Mouse (Mus musculus): Measurements from ENCODE around the gene Zfp488.

Zfp488 gene

DNA sequence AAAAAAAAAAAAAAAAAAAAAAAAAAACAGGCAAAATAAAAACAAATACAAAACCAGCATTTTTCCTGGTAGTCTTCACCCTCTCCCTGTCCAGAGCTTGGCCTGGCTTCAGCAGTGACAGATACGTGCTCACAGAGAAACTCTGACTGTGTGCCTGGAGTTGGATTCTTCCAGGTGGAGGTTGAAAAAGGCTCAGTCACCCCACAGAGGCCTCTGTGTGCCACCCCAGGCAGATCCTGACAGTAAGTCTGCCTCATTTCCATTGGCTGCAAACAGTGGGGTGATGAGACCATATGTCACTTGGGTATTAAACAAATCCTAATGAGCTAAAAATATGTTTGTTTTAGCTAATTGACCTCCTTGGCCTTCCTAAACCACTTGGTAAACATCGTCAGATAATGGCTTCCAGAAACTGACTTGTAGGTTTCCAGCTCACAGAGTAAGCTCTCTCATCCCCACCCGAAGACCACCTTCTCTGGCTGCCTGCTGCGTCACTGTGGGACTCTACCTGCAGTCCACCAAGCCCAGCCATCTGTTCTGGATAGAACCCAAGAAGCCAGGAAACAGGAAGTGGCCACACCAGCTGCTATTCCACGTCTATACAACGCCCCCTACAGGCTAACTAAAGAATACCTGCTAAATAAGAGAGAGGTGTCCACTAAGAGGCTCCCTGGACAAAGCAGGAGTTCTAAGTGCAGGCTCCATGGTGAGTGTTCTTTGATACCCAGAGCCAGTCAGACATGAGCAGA, 26.2 kb downstream of the Zfp488 start:
- DNase-seq (ENCODE audit: low spot score in 2 of 2), result no peak

DNA sequence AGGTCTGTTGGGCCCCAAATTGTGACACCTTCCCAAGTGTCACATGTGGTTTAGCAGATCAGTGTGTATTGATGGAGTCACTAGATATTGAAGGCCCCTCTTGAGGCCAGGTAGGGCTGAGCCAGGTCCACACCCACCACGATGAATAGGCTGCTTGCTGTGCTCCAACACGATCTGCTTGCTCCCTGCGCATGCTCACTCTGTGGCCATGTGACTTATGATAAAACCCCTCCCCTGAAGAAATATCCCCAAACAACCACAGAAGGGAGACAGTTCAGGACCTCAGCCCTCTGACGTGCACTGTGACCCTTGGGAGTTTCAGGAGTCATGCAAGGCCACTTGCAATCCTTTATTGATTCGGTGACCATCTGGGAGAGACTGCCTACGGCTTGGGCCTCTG, 32.4 kb downstream of the Zfp488 start:
- no peak for DNase-seq (ENCODE audit: low spot score in 2 of 2)

DNA sequence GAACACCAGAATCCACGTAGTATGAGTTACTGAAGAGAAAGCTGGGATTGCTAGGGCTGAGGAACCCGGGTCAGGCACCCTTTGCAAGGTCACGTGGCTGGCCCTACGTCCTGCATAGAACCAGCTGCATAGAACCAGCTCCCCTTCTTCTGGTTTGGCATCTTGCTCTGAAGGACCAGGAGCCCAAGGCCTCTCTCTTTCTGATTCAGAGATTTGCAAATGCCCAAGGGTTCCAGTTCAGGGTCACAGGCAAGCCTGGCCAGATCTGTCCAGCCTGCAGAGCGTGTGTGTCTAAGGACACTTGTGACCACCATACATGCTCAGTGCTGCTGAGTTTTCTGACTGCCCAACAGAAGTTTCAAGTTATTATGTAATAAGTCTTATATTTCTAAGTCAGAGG, 36.3 kb downstream of the Zfp488 start:
- DNase-seq (ENCODE audit: low spot score in 2 of 2), result no peak

DNA sequence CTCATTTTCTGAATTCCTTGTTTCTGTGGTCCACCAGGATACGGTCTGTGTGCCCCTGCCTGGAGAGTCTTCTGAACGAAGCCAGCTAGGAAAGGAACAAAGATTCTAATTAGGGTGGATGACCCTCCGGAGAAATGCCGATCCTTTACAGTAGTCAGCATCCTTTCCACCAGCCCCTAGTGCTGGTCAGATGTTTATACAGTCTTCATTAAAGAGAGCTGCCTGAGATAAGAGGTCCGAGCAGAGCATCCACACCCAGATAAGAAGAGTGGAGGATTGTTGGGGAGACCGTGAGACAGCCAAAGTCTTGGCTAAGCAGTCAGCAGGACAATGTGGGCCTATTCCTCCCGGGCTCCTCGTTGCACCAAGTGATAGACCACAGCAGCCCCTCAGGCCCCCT, 37.8 kb downstream of the Zfp488 start, which contains the start of gene Gdf2:
TSS of gene Gdf2 (plus strand) at position 301 of the 400 bp plus-strand sequence.
- no peak for DNase-seq (ENCODE audit: low spot score in 2 of 2)

DNA sequence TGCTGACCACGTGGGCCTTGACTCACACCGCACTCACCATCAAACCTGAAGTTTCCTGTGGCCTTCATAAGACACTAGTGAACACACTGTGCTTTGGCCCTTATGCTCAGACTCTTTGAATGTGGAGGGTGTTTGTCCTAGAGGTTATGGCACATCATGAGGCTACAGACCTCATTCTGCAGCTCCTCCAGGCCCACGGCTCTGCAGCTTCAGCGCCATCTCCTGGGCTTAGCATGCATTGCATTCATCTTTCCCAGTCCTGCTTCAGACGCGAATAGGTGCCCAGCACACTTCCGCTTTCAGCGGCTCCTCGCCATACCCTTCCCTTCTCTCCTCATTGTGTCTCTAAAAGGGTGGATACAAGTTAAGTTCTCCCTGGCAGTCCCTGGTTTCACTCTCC, 39.4 kb downstream of the Zfp488 start:
- no peak for DNase-seq (ENCODE audit: low spot score in 2 of 2)

DNA sequence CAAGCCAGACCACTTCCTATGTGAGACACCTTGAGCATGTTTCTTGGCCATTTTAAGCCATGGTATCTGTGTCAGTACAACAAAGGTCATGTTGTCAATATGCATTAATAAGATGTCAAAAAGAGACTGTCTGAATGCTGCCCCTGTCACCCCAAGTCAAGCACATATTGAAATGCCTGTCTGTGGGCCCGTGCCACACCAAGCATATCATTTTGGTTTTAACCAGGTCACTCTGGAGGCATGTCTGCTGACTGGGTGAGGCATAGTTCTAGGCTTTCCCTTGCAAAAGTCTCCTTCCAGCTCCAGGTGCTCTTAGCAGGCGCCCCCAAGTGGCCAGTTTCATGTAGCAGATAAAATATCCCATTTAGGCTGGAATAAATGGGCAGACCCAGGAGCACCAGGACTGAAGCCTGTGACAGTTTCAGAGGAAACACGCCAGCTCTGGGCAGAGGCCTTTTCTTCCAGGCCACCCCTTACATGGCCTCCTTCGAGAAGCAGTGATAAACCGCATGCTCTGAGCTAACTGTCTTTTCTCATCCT, 44.7 kb downstream of the Zfp488 start:
- no peak for DNase-seq (ENCODE audit: low spot score in 2 of 2)

DNA sequence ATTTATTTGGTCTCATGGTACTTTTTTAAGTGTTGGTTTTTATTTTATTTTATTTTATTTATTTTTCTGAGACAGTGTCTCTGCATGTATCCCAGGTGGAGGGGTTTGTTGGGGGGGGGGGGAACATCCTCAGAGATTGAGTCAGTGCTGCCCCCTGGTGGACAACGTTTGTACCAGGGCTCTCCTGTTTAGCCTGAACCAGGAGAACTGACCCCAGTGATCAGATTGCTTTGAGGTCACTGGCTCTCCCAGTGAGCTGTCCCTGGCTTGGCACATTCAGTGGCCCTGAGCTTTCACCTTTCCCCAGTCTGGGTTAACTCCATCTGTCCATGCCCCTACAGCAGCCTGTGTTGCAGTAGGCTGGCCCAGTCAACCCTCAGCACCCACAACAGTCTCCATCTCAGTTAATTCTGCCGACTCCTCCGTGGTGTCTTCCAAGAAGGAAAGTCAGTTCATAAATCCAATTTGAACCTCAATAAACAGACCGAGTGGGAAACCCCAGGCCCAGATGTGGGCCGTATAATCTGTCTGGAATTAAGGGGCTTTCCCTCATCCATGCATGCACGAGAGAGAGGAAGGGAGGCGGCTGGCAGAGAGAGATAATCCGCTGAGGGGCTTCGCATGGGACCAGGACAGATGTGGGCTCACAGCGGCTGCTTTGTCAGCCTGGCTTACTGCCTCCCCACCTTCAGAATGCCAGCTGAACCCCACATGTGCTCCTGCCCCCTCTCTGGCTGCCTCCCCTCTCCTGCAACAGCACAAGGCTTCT, 45.4 kb downstream of the Zfp488 start:
- no peak for DNase-seq (ENCODE audit: low spot score in 2 of 2)

DNA sequence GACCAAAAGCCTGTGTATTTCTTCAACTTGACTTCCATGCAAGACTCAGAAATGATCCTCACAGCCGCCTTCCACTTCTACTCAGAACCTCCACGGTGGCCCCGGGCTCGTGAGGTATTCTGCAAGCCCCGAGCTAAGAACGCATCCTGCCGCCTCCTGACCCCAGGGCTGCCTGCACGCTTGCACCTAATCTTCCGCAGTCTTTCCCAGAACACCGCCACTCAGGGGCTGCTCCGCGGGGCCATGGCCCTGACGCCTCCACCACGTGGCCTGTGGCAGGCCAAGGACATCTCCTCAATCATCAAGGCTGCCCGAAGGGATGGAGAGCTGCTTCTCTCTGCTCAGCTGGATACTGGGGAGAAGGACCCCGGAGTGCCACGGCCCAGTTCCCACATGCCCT, 46.7 kb downstream of the Zfp488 start:
- no peak for DNase-seq (ENCODE audit: low spot score in 2 of 2)

DNA sequence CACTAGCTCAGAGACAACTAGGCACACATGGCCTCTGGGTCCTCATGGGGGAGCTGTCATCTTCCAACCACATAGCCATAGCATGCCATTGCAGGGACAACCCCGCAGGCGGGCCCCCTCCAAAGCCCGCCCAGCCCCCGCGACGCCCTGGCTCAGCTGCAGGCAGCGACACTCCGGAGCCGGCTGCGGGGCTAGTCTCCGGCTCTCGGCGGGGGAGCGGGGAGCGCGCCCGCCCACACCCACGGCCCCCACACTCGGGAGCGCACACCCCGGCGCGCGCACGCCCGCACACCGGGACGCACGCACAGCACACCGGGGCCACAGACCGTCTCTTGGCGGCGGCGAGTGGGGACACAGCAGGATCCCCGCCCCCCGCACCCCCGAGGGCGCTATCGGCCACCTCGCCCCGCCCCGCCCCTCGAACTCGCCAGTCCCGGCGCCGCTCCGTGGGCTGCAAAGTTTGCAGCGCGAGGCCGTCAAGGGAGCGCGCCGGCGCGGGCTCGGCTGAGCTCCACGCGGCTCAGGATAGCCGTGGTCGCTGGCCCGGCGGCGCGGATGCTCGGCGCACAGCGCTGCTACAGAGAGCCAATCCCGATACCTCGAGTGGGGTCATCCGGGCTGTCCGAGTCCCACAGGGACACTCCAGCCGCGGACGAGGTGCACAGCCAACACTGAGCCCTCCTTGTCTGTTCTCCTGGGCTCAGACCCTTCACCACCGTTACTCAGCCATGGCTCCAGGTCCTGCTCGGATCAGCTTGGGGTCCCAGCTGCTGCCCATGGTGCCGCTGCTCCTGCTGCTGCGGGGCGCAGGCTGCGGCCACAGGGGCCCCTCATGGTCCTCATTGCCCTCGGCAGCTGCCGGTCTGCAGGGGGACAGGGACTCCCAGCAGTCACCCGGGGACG, 55.1 kb downstream of the Zfp488 start, which contains the start of gene Gdf10:
TSS of gene Gdf10 (plus strand) at position 420 of the 903 bp plus-strand sequence.
- peak in 1 of 2 experiments; percentile 32 for DNase-seq (ENCODE audit: low spot score in 2 of 2)

DNA sequence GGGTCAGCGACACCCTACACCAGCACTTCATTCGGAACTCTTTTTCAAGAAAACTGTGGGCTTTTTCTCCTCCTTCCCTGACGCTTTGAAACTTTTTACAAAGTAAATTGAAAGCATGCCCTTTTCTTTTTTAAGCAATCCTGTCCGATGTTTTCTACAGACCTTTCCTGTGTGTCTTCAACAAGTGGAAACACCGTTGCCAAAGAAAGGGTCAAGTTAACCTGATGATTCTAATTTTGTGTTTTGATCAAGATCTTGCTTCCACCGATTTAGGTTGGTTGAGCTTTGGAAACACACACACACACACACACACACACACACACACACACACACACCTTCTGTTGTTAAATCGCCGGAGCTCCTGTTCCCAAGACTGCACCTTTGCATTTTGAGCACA, 55.8 kb downstream of the Zfp488 start:
- no peak for DNase-seq (ENCODE audit: low spot score in 2 of 2)

DNA sequence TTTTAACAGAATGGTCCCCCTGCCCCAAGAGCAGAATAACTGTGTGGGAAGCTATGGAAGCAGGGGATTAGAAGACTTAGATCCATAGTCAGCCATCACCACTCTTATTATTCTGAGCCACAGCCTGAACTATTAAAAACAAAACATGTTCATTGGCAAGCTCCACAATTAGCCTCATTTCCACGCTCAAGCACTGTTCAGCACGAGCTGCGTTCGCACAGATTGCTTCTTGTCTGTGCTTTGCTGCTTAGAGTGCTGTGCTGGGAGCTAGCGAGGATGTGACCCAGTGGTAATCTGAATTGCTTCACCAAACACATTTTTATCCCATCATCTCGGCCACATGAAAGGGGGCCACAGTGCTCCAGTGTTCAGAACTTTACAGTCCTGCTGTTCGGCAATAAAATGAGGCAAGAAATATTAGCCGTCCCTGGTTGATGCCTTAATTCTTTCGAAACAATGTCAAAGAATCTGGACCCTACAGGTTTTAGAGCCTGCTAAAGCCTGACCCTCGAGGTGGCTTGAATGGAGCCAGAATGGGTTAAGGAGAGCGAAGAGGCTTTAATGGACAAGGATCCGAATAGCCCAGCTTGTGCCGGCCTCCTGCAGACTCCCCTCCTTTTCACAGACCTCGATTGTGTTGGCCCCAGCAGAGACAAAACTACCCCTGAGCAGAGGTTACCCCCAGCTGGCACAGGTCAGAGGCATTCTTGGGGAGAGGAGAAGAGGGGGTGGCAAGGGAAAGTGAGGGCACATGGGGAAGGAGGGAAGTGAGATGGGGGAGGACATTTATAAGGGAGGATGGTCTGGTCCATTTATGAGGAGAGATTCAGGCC, 57.6 kb downstream of the Zfp488 start:
- DNase-seq (ENCODE audit: low spot score in 2 of 2), result no peak

Measured in urinary bladder, postnatal 4 days (tissue).